Mouse (Mus musculus) forebrain, postnatal 0 days (tissue): ENCODE measurements around the gene Rreb1. TPM values are rescaled to one million over a fixed set of nuclear protein-coding genes. Genes with fewer than 3 reads are reported as not detected.
"Not testable (repeated sequence)": the region's sequence is repeated elsewhere in the genome, so short reads cannot be mapped to it uniquely, and the experiment has no call there.

Experiments used
- ATAC-seq: fragments of 200-750 bp; cut with Nextera tagmentation; 2 replicates; pipeline ENCODE4 v1.8.0; 2017; ENCODE audit warnings: mild to moderate bottlenecking, moderate library complexity
- DNase-seq: peaks from one replicate; pipeline ENCODE4 v3.0.0-alpha.2; 2015
- H3K27ac ChIP-seq: fragments of 300-500 bp; sonication (generic); 2 replicates; pipeline ENCODE4 v1.5.1; 2014; ENCODE audit warnings: low read depth, mild to moderate bottlenecking, antibody characterized with exemption, low read length, moderate library complexity, mixed read lengths
- H3K27me3 ChIP-seq: fragments of 300-500 bp; sonication (generic); 2 replicates; pipeline ENCODE4 v1.6.1; 2014; ENCODE audit warnings: mild to moderate bottlenecking, low read length, mixed read lengths; ENCODE audit not compliant: insufficient read depth
- H3K36me3 ChIP-seq: fragments of 300-500 bp; sonication (generic); 2 replicates; pipeline ENCODE4 v1.6.1; 2014; ENCODE audit warnings: mild to moderate bottlenecking, moderate library complexity; ENCODE audit not compliant: insufficient read depth
- H3K4me1 ChIP-seq: fragments of 300-500 bp; sonication (generic); 2 replicates; pipeline ENCODE4 v1.6.1; 2014; ENCODE audit warnings: antibody characterized with exemption; ENCODE audit not compliant: insufficient read depth
- H3K4me2 ChIP-seq: fragments of 300-500 bp; sonication (generic); 2 replicates; pipeline ENCODE4 v1.6.1; 2014; ENCODE audit warnings: low read depth, mild to moderate bottlenecking, moderate library complexity
- H3K4me3 ChIP-seq: fragments of 300-500 bp; sonication (generic); 2 replicates; pipeline ENCODE4 v1.5.1; 2014; ENCODE audit warnings: low read depth, low read length, mixed read lengths
- H3K9ac ChIP-seq: fragments of 300-500 bp; sonication (generic); 2 replicates; pipeline ENCODE4 v1.6.1; 2014; ENCODE audit warnings: mild to moderate bottlenecking
- H3K9me3 ChIP-seq: fragments of 300-500 bp; sonication (generic); 2 replicates; pipeline ENCODE4 v1.6.1; 2016; ENCODE audit warnings: low read length
- CTCF ChIP-seq: sonication (generic); IDR thresholded peaks from 2 replicates; pipeline ENCODE4 v1.5.1; 2016; ENCODE audit warnings: antibody characterized with exemption, control low read depth, low read depth
- WGBS: fragments of 180-500 bp; shearing (Covaris S2); extraction: QIAGEN DNeasy Blood & Tissue Kit; methylation state at CpG from one replicate; pipeline ENCODE4 v1.1.7; 2014; 5-methylcytosine and 5-hydroxymethylcytosine counted together
- polyA plus RNA-seq: library from polyadenylated mRNA; unstranded; fragments of >200 nt; fragmentation: Nextera tagmentation; extraction: Ambion mirVana; gene quantifications from 2 replicates; pipeline ENCODE4 v1.2.1, GENCODE M21; 2015
- total RNA-seq: library from RNA; depleted of rRNA; stranded (reverse); fragments of >200 nt; gene quantifications from 2 replicates; pipeline ENCODE4 v1.2.3, GENCODE M21; 2014

The Rreb1 gene
- total and polyA plus RNA-seq, 2 experiments from 2014 or later = 1.6 to 4.9 TPM

- Histone ChIP-seq H3K4me3 (no peak overlapping the region), H3K9me3 (no peaks in the 10 kb centered on the region), H3K27ac (no peak overlapping the region), H3K4me1 (no peaks in the 10 kb centered on the region), H3K36me3 (no peaks in the 10 kb centered on the region), H3K4me2 (no peak overlapping the region), H3K27me3 (peaks cover 17% of the 10 kb centered on the region), H3K9ac (no peak overlapping the region)
- ATAC-seq (no peak), DNase-seq (no peak)
- TF ChIP-seq CTCF = no peak
- 69% methylated on average over 8 of the region's 8 CpGs for WGBS
These were observed 55.3 kb downstream of the Rreb1 start for GRCm38 (mm10) chr13:37833500-37833899.

GRCm38 (mm10) chr13:37835296-37835695 lies 57.1 kb downstream of the Rreb1 start:
- no peak overlapping the region for H3K4me2 ChIP-seq
- no peaks in the 10 kb centered on the region for H3K4me1 ChIP-seq
- no peaks in the 10 kb centered on the region for H3K9me3 ChIP-seq
- H3K36me3 ChIP-seq = no peaks in the 10 kb centered on the region
- no peak overlapping the region for H3K9ac ChIP-seq
- no peak for TF ChIP-seq CTCF
- ATAC-seq = no peak
- 0 out of 2 replicates have a peak, but pooled peaks cover 8% of the 10 kb centered on the region for H3K27me3 ChIP-seq
- DNase-seq = no peak
- no peak overlapping the region for H3K27ac ChIP-seq
- WGBS = 95% methylated on average over 1 of the region's 1 CpGs
- H3K4me3 ChIP-seq = no peak overlapping the region

- H3K9me3 ChIP-seq, DNase-seq, H3K4me1 ChIP-seq, H3K4me2 ChIP-seq, H3K27me3 ChIP-seq, ATAC-seq, H3K9ac ChIP-seq, H3K36me3 ChIP-seq, H3K27ac ChIP-seq, H3K4me3 ChIP-seq: not testable (repeated sequence)
- 93% methylated on average over 9 of the region's 9 CpGs for WGBS
These were observed 57.6 kb downstream of the Rreb1 start for GRCm38 (mm10) chr13:37835811-37836210.

GRCm38 (mm10) chr13:37837372-37837771 lies 59.2 kb downstream of the Rreb1 start:
- no peak overlapping the region for H3K4me3 ChIP-seq
- 75% methylated on average over 3 of the region's 3 CpGs for WGBS
- no peak overlapping the region for H3K9ac ChIP-seq
- no peaks in the 10 kb centered on the region for H3K9me3 ChIP-seq
- no peaks in the 10 kb centered on the region for H3K36me3 ChIP-seq
- H3K27ac ChIP-seq = no peak overlapping the region
- ATAC-seq (no peak), DNase-seq (no peak)
- H3K4me2 ChIP-seq = no peak overlapping the region
- no peak for TF ChIP-seq CTCF
- no peaks in the 10 kb centered on the region for H3K27me3 ChIP-seq
- no peaks in the 10 kb centered on the region for H3K4me1 ChIP-seq

GRCm38 (mm10) chr13:37838260-37839183 lies 60.3 kb downstream of the Rreb1 start:
- no peak for DNase-seq
- Histone ChIP-seq H3K36me3 (no peaks in the 10 kb centered on the region), H3K27me3 (no peaks in the 10 kb centered on the region), H3K9me3 (no peaks in the 10 kb centered on the region), H3K9ac (no peak overlapping the region), H3K4me2 (no peak overlapping the region), H3K4me1 (no peaks in the 10 kb centered on the region), H3K27ac (no peak overlapping the region), H3K4me3 (no peak overlapping the region)
- ATAC-seq = no peak
- WGBS = 90% methylated on average over 18 of the region's 18 CpGs
- no peak for TF ChIP-seq CTCF

GRCm38 (mm10) chr13:37843241-37843640 lies 65.0 kb downstream of the Rreb1 start:
- ATAC-seq = no peak

GRCm38 (mm10) chr13:37843844-37844243 lies 65.6 kb downstream of the Rreb1 start:
- 82% methylated on average over 10 of the region's 10 CpGs for WGBS
- H3K9me3 ChIP-seq = no peaks in the 10 kb centered on the region
- no peak for ATAC-seq
- H3K9ac ChIP-seq = no peak overlapping the region
- TF ChIP-seq CTCF = no peak
- no peaks in the 10 kb centered on the region for H3K27me3 ChIP-seq
- no peaks in the 10 kb centered on the region for H3K4me1 ChIP-seq
- H3K36me3 ChIP-seq = no peaks in the 10 kb centered on the region
- H3K27ac ChIP-seq = no peak overlapping the region
- no peak for DNase-seq
- no peak overlapping the region for H3K4me2 ChIP-seq
- H3K4me3 ChIP-seq = no peak overlapping the region

More at GRCm38 (mm10) chr13:37843241-37843640, 65.0 kb downstream of the Rreb1 start:
- no peak overlapping the region for H3K9ac ChIP-seq
- H3K4me1 ChIP-seq = no peaks in the 10 kb centered on the region
- WGBS = 85% methylated on average over 7 of the region's 7 CpGs
- no peak for TF ChIP-seq CTCF
- no peaks in the 10 kb centered on the region for H3K9me3 ChIP-seq
- H3K4me3 ChIP-seq = no peak overlapping the region
- no peaks in the 10 kb centered on the region for H3K27me3 ChIP-seq
- no peak for DNase-seq
- no peak overlapping the region for H3K27ac ChIP-seq
- no peak overlapping the region for H3K4me2 ChIP-seq
- H3K36me3 ChIP-seq = no peaks in the 10 kb centered on the region
